Mouse (Mus musculus) kidney, adult 2 months (tissue): Measurements from ENCODE around the gene Olfr1336. TPM values are rescaled to one million over a fixed set of nuclear protein-coding genes. Genes with fewer than 3 reads are reported as not detected.
"Not testable (repeated sequence)": the region's sequence is repeated elsewhere in the genome, so short reads cannot be mapped to it uniquely, and the experiment has no call there.

Source experiments
- DNase-seq: peaks from one replicate; pipeline ENCODE4 v3.0.0; 2021
- H3K27ac ChIP-seq: fragments of 200-500 bp; 2 replicates; pipeline ENCODE4 v1.5.1; 2012; ENCODE audit warnings: low read depth, low read length, control low read depth, inconsistent platforms; ENCODE audit not compliant: insufficient read depth
- H3K27me3 ChIP-seq: fragments of 200-500 bp; replicated peaks from 2 replicates; pipeline ENCODE4 v1.6.1; 2012; ENCODE audit warnings: mild to moderate bottlenecking, moderate library complexity, low read length, inconsistent platforms; ENCODE audit not compliant: control insufficient read depth, insufficient read depth
- H3K36me3 ChIP-seq: fragments of 200-500 bp; 2 replicates; pipeline ENCODE4 v1.6.1; 2012; ENCODE audit warnings: mild to moderate bottlenecking, moderate library complexity, low read length, inconsistent platforms; ENCODE audit not compliant: control insufficient read depth, insufficient read depth
- H3K4me1 ChIP-seq: fragments of 200-500 bp; 2 replicates; pipeline ENCODE4 v1.6.1; 2011; ENCODE audit warnings: low read length; ENCODE audit not compliant: control insufficient read depth, insufficient read depth
- H3K4me3 ChIP-seq: fragments of 200-500 bp; 2 replicates; pipeline ENCODE4 v1.5.1; 2011; ENCODE audit warnings: mild to moderate bottlenecking, low read depth, low read length, control low read depth; ENCODE audit not compliant: insufficient read depth
- CTCF ChIP-seq: fragments of 200-500 bp; conservative IDR thresholded peaks from 2 replicates; pipeline ENCODE4 v1.5.1; 2011; ENCODE audit warnings: low read depth, mild to moderate bottlenecking, control low read depth, low read length, moderate library complexity, mixed read lengths; ENCODE audit not compliant: insufficient read depth, insufficient read length
- POLR2A ChIP-seq: fragments of 200-500 bp; IDR thresholded peaks from one replicate; pipeline ENCODE4 v1.6.1; 2011; ENCODE audit warnings: low read depth, low read length, control low read depth
- WGBS: fragments of 180-500 bp; shearing (Covaris S2); methylation state at CpG from one replicate; pipeline ENCODE4 v1.1.7; 2018; 5-methylcytosine and 5-hydroxymethylcytosine counted together
- polyA plus RNA-seq: library from polyadenylated mRNA; depleted of rRNA; stranded (reverse); fragments of >200 nt; gene quantifications from 2 replicates; pipeline ENCODE4 v1.2.3, GENCODE M21; 2012

Gene Olfr1336
- polyA plus RNA-seq, 1 experiment: not detected

DNA sequence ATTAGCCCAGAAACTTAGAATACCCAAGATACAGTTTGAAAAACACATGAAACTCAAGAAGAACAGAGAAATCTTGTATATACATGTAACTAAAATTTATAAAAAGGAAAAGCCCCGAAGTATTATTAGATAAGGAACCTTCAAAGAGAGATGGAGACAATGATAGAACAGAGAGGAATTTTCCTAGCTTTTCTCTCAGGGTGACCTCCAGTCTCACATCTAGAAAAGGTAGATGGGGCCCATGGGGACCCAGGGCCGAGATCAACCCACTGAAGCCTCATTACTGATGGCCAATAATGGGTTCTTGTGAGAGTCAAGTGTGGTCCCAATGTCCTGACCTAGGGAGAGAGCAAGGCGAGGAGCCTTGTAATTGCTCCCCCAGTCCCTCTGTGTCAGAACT, 17.6 kb upstream of the Olfr1336 start, which contains the start of gene Olfr1344:
Gene Olfr1344, plus strand, starts transcription at position 301 of the 400 bp plus-strand sequence.
- TF ChIP-seq CTCF: no peak
- no peak for TF ChIP-seq POLR2A
- no peak within 1 kb of the TSS for H3K4me3 ChIP-seq
- H3K36me3 ChIP-seq: no peaks in the 10 kb centered on the region
- DNase-seq: no peak
- WGBS: 67% methylated on average over 3 of the region's 3 CpGs
- no peaks in the 10 kb centered on the region for H3K27me3 ChIP-seq
- no peaks in the 10 kb centered on the region for H3K4me1 ChIP-seq
- H3K27ac ChIP-seq: no peak within 1 kb of the TSS

DNA sequence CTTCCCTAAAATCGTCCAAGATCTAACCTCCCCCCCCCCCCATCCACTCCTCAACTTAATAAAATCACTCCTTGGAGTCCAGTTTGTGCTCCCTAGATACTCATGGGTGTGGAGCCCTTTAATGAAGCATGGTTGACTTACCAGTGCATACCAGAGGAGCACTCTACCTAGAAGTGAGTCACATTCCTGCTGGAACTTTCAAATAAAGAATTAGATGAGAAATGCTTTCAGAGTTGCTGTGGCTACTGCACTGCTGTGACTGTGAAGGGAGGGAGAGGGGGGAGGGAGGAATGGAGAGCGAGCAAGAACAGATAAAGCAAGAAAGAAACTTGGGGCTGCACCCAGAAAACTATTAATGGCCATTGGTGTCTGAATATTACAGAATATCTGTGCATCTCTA, 14.8 kb upstream of the Olfr1336 start:
- H3K36me3 ChIP-seq: no peaks in the 10 kb centered on the region
- DNase-seq: peak; percentile 3
- TF ChIP-seq POLR2A (no peak), CTCF (no peak)
- WGBS: 63% methylated on average over 2 of the region's 2 CpGs
- no peaks in the 10 kb centered on the region for H3K27me3 ChIP-seq
- no peaks in the 10 kb centered on the region for H3K4me1 ChIP-seq
- no peak overlapping the region for H3K4me3 ChIP-seq
- H3K27ac ChIP-seq: no peak overlapping the region

DNA sequence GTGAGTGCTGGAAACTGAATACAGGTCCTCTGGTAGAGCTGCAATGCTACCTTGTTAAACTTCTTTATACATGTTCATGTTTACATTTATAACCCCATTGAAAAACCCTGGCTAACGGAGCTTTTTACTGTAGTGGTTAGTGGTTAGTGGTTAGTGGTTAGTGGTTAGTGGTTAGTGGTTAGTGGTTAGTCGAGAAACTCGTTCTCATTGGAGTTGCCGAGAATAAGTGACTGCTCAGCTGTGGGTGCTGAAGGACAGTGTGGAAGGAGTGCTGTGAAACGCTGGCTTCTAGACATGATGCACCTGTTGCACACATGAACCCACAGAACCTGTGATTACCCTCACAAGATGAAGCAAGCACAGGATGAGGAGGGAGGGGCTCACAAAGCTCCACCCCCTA, 8.2 kb upstream of the Olfr1336 start:
- no peaks in the 10 kb centered on the region for H3K36me3 ChIP-seq
- TF ChIP-seq POLR2A (no peak), CTCF (no peak)
- no peaks in the 10 kb centered on the region for H3K27me3 ChIP-seq
- H3K4me1 ChIP-seq: no peaks in the 10 kb centered on the region
- no peak for DNase-seq
- no peak overlapping the region for H3K27ac ChIP-seq
- 74% methylated on average over 5 of the region's 5 CpGs for WGBS
- no peak overlapping the region for H3K4me3 ChIP-seq

DNA sequence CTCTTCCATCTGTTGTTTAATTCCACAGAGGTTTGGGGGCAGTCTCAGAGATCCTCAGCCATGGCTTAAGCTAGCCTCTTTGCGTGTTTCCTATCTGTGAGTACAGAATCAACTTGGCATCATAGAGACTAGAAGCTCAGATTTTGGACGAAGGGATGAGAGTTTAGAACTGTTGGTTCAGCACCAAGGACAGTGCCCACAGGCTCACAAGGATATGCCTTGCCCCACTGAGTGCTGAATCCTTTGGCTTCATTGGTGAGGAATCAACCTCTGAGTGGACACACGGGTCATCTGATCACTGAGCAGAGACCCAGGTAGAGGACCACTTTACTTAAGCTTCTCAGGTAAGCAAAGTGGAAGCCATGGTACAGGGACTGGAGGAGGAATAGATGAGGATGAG, 431 bp downstream of the Olfr1336 start:
- Histone ChIP-seq H3K27me3 (no peaks in the 10 kb centered on the region), H3K36me3 (no peaks in the 10 kb centered on the region), H3K27ac (no peak overlapping the region), H3K4me1 (no peaks in the 10 kb centered on the region), H3K4me3 (no peak overlapping the region)
- DNase-seq: no peak
- TF ChIP-seq POLR2A (no peak), CTCF (no peak)
- 42% methylated on average over 3 of the region's 3 CpGs for WGBS

DNA sequence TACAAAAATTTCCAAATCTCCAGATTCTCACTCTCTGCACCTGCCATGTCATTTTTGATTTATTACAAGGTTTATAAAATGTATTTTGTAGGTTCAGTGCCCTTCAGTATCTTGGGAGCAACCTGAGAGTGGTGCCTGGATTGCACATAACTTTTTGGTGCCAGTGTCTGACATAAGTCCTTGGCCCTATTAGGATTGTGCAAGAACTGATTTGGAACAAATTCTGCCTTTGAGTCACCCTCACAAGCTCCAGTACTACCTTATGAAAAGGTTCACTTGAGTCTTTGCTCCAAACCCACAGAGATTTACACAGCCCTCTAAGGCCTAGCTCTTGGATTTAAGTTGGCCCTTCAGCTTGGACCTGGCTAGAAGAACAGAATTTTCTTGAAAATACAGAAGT, 11.0 kb downstream of the Olfr1336 start, which contains the start of gene Olfr1346:
Gene Olfr1346, plus strand, starts transcription at position 151 of the 400 bp plus-strand sequence.
- Histone ChIP-seq H3K4me3 (no peak within 1 kb of the TSS), H3K36me3 (no peaks in the 10 kb centered on the region), H3K4me1 (no peaks in the 10 kb centered on the region), H3K27me3 (no peaks in the 10 kb centered on the region), H3K27ac (no peak within 1 kb of the TSS)
- DNase-seq: no peak
- TF ChIP-seq CTCF (no peak), POLR2A (no peak)

DNA sequence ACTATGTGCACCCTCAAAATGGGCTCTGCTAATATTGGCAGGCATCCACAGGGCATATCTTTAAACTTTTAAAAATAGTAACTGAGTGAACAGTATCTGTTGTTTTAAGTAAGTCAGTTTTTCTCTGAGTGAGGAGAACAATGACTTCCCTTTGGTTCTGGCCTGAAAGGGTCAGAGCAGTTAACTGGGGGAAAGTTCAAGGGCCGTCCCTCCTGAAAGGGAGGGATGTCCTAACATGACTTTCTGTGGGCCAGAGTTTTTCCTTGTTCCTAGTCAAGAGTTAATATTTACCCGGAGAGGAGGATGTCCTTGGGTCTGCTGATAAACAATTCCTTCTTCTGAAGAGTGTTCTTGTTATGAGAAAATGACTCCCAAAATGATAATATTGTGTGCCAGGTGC, 21.7 kb downstream of the Olfr1336 start:
- H3K4me3 ChIP-seq, H3K27me3 ChIP-seq, H3K27ac ChIP-seq, H3K4me1 ChIP-seq, H3K36me3 ChIP-seq: not testable (repeated sequence)
- WGBS: 56% methylated on average over 2 of the region's 2 CpGs
- DNase-seq: peak; percentile 73

DNA sequence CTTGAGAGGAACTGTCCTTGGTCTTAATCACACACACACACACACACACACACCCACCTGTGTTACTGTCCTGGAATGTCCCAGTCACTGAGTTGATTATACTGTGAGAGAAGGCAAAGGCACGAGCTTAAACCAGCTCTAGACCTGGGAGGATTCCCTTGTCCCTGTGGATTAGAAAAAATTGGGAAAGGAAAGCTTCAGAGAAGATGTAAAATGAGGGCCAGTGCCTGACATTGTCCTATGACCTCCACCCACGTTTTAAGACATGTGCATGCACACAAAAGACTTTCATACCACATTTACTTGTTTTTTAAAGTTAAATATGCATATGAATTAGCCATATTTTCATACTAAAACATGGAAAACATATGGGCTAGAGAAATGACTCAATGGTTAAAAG, 30.9 kb downstream of the Olfr1336 start, which contains the start of gene Olfr5:
Gene Olfr5, minus strand, starts transcription at position 101 of the 400 bp plus-strand sequence.
- no peak for DNase-seq
- H3K36me3 ChIP-seq: no peaks in the 10 kb centered on the region
- 22% methylated on average over 2 of the region's 2 CpGs for WGBS
- no peaks in the 10 kb centered on the region for H3K4me1 ChIP-seq
- H3K27ac ChIP-seq: no peak within 1 kb of the TSS
- no peaks in the 10 kb centered on the region for H3K27me3 ChIP-seq
- H3K4me3 ChIP-seq: no peak within 1 kb of the TSS
- TF ChIP-seq CTCF (no peak), POLR2A (no peak)

DNA sequence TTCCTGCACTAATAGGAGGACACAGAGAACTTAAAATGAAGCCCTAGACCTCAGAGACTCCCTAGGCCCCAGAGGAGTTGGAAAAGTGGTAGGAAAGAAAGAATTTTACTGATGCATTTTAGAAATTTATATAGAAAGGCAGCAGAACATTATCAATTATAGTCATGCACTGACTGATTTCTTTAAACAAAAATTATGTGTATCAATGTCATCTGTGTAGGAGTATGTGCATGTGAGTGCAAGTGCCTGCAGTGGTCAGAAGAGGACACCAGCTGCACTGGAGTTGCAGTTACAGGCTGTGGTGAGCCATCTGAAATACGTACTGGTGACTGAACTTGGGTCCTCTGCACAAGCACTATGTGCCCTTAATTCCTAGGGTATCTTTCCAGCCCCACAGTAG, 43.7 kb downstream of the Olfr1336 start, which contains the start of gene Olfr1347:
Gene Olfr1347, minus strand, starts transcription at position 101 of the 400 bp plus-strand sequence.
- H3K4me1 ChIP-seq: no peaks in the 10 kb centered on the region
- H3K27ac ChIP-seq: no peak within 1 kb of the TSS
- WGBS: 51% methylated on average over 1 of the region's 1 CpGs
- no peak for DNase-seq
- H3K27me3 ChIP-seq: no peaks in the 10 kb centered on the region
- TF ChIP-seq CTCF (no peak), POLR2A (no peak)
- H3K4me3 ChIP-seq: no peak within 1 kb of the TSS
- H3K36me3 ChIP-seq: no peaks in the 10 kb centered on the region
